Mouse (Mus musculus): ENCODE results near the gene Snrnp25.

Snrnp25 gene

GRCm38 (mm10) chr11:32205058-32205873, at the start of gene Snrnp25:
Gene Snrnp25 (plus strand): TSS chr11:32205415.
- peak; percentile 95 for DNase-seq (ENCODE audit: low spot score)

GRCm38 (mm10) chr11:32156854-32157630, 48.2 kb upstream of the Snrnp25 start:
- DNase-seq (ENCODE audit: low spot score) = no peak

- DNase-seq (ENCODE audit: low spot score) = no peak
These were observed 47.2 kb upstream of the Snrnp25 start for GRCm38 (mm10) chr11:32157791-32158594.

GRCm38 (mm10) chr11:32159176-32159575, 46.0 kb upstream of the Snrnp25 start:
- no peak for DNase-seq (ENCODE audit: low spot score)

- DNase-seq (ENCODE audit: low spot score) = no peak
These were observed 44.9 kb upstream of the Snrnp25 start for GRCm38 (mm10) chr11:32160341-32160740.

- DNase-seq (ENCODE audit: low spot score) = no peak
These were observed 43.7 kb upstream of the Snrnp25 start for GRCm38 (mm10) chr11:32161500-32161899.

GRCm38 (mm10) chr11:32161922-32162804, 43.1 kb upstream of the Snrnp25 start:
- DNase-seq (ENCODE audit: low spot score) = peak; percentile 35

GRCm38 (mm10) chr11:32166683-32167082, 38.5 kb upstream of the Snrnp25 start:
- no peak for DNase-seq (ENCODE audit: low spot score)

- no peak for DNase-seq (ENCODE audit: low spot score)
These were observed 26.7 kb upstream of the Snrnp25 start for GRCm38 (mm10) chr11:32178506-32178905.

GRCm38 (mm10) chr11:32181246-32181645, 24.0 kb upstream of the Snrnp25 start:
- DNase-seq (ENCODE audit: low spot score) = no peak

- peak; percentile 31 for DNase-seq (ENCODE audit: low spot score)
These were observed 23.0 kb upstream of the Snrnp25 start for GRCm38 (mm10) chr11:32181973-32182868.

GRCm38 (mm10) chr11:32184469-32184868, 20.7 kb upstream of the Snrnp25 start:
- DNase-seq (ENCODE audit: low spot score) = no peak

GRCm38 (mm10) chr11:32186031-32186430, 19.2 kb upstream of the Snrnp25 start:
- DNase-seq (ENCODE audit: low spot score) = no peak

GRCm38 (mm10) chr11:32187256-32187655, 18.0 kb upstream of the Snrnp25 start:
- no peak for DNase-seq (ENCODE audit: low spot score)

- no peak for DNase-seq (ENCODE audit: low spot score)
These were observed 16.3 kb upstream of the Snrnp25 start for GRCm38 (mm10) chr11:32188881-32189280.

- no peak for DNase-seq (ENCODE audit: low spot score)
These were observed 15.8 kb upstream of the Snrnp25 start for GRCm38 (mm10) chr11:32189434-32189833.

GRCm38 (mm10) chr11:32190119-32190518, 15.1 kb upstream of the Snrnp25 start:
- DNase-seq (ENCODE audit: low spot score) = no peak

- no peak for DNase-seq (ENCODE audit: low spot score)
These were observed 14.6 kb upstream of the Snrnp25 start for GRCm38 (mm10) chr11:32190603-32191110.

- DNase-seq (ENCODE audit: low spot score) = no peak
These were observed 12.1 kb upstream of the Snrnp25 start for GRCm38 (mm10) chr11:32193156-32193555.

- DNase-seq (ENCODE audit: low spot score) = no peak
These were observed 11.1 kb upstream of the Snrnp25 start for GRCm38 (mm10) chr11:32194086-32194485.
